Mouse (Mus musculus): ENCODE data around the gene Nhp2. TPM values are rescaled to one million over a fixed set of nuclear protein-coding genes. Genes with fewer than 3 reads are reported as not detected.

The Nhp2 gene
- polyA plus RNA-seq, 1 experiment, result 61.2 TPM

DNA sequence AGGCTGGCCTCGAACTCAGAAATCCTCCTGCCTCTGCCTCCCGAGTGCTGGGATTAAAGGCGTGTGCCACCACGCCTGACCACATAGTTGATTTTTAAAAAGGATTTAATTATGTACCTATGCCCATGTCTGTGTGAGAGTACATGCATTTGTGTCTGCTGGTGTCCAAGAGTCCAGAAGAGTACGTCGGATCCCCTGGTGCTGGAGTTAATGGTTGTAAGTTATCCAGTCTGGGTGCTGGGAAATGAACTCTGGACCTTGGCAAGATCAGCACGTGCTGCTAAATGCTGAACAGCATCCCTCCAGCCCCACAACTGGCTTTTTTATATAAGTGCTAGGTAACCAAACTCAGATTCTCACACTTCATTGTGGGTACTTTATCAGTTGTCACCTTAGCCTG, 51.3 kb downstream of the Nhp2 start:
- H3K4me3 ChIP-seq (ENCODE audit: insufficient read depth, low read length), result no peak overlapping the region
- H3K27ac ChIP-seq (ENCODE audit: insufficient read depth, low read length), result no peak overlapping the region
- H3K4me1 ChIP-seq (ENCODE audit: control insufficient read depth, insufficient read depth, low read length), result no peaks in the 10 kb centered on the region
- TF ChIP-seq CTCF (IDR thresholded peaks at IDR 0.05; ENCODE audit: borderline replicate concordance, insufficient read depth, low read length) (no peak), POLR2A (IDR thresholded peaks at IDR 0.05; ENCODE audit: low read depth, low read length) (no peak)

- Histone ChIP-seq H3K4me1 (ENCODE audit: control insufficient read depth, insufficient read depth, low read length) (no peaks in the 10 kb centered on the region), H3K4me3 (ENCODE audit: insufficient read depth, low read length) (no peak overlapping the region), H3K27ac (ENCODE audit: insufficient read depth, low read length) (no peak overlapping the region)
- TF ChIP-seq POLR2A (IDR thresholded peaks at IDR 0.05; ENCODE audit: low read depth, low read length) (no peak), CTCF (IDR thresholded peaks at IDR 0.05; ENCODE audit: borderline replicate concordance, insufficient read depth, low read length) (no peak)
Observed at GRCm38 (mm10) chr11:51671376-51671775, 51.8 kb downstream of the Nhp2 start.

DNA sequence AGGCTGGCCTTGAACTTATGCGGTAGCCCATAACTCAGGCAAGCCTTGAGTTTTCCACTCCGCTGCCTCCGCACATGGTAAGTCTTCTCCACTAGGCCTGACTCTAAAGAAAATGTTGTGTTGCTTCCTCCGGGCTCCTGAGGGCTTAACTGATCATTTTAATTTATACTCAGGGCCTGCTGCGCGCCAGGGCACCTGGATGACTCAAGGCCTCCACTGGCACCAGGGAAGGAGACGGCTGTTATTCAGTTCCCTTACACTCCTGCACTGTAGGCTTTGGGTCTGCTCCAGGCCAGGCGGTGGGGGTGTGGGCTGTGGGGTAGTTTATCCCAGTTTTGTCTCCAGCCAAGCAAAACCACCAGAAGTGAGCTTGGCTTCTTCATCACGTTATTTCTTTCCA, 53.8 kb downstream of the Nhp2 start:
- Histone ChIP-seq H3K4me1 (ENCODE audit: control insufficient read depth, insufficient read depth, low read length) (no peaks in the 10 kb centered on the region), H3K4me3 (ENCODE audit: insufficient read depth, low read length) (no peak overlapping the region), H3K27ac (ENCODE audit: insufficient read depth, low read length) (no peak overlapping the region)
- TF ChIP-seq CTCF (IDR thresholded peaks at IDR 0.05; ENCODE audit: borderline replicate concordance, insufficient read depth, low read length) (no peak), POLR2A (IDR thresholded peaks at IDR 0.05; ENCODE audit: low read depth, low read length) (no peak)

Other genes with a start within 250 kb of the Nhp2 start
- 12.0 and 14.2 TPM in 2 replicates for gene Phykpl, start 35.0 kb upstream of the Nhp2 start, polyA plus RNA-seq (2011; ENCODE audit: insufficient read length, low read depth, missing spikeins)
- gene Hnrnpab, start 12.9 kb upstream of the Nhp2 start, polyA plus RNA-seq (2011; ENCODE audit: insufficient read length, low read depth, missing spikeins), result 361 and 364 TPM in 2 replicates
- 17.5 and 20.0 TPM in 2 replicates for gene Rmnd5b, start 16.2 kb downstream of the Nhp2 start, polyA plus RNA-seq (2011; ENCODE audit: insufficient read length, low read depth, missing spikeins)
- 0.35 and 1.8 TPM in 2 replicates for gene N4bp3, start 31.1 kb downstream of the Nhp2 start, polyA plus RNA-seq (2011; ENCODE audit: insufficient read length, low read depth, missing spikeins)
- 0.30 and 0.52 TPM in 2 replicates for gene D930048N14Rik, start 31.2 kb downstream of the Nhp2 start, polyA plus RNA-seq (2011; ENCODE audit: insufficient read length, low read depth, missing spikeins)
- 30.8 and 31.2 TPM in 2 replicates for gene 0610009B22Rik, start 69.1 kb downstream of the Nhp2 start, polyA plus RNA-seq (2011; ENCODE audit: insufficient read length, low read depth, missing spikeins)
- 42.0 and 46.5 TPM in 2 replicates for gene Sec24a, start 143.9 kb downstream of the Nhp2 start, polyA plus RNA-seq (2011; ENCODE audit: insufficient read length, low read depth, missing spikeins)
- 68.5 and 73.9 TPM in 2 replicates for gene Sar1b, start 144.0 kb downstream of the Nhp2 start, polyA plus RNA-seq (2011; ENCODE audit: insufficient read length, low read depth, missing spikeins)
- gene Jade2, start 237.9 kb downstream of the Nhp2 start, polyA plus RNA-seq (2011; ENCODE audit: insufficient read length, low read depth, missing spikeins), result 3.7 and 5.8 TPM in 2 replicates

Measured in embryonic fibroblast, embryonic 13.5 days (primary cell).